Mouse (Mus musculus) liver, embryonic 16.5 days (tissue): ENCODE data around the gene Cic. TPM values are rescaled to one million over a fixed set of nuclear protein-coding genes. Genes with fewer than 3 reads are reported as not detected.
"Not testable (repeated sequence)": the region's sequence is repeated elsewhere in the genome, so short reads cannot be mapped to it uniquely, and the experiment has no call there.

ENCODE experiments used
- ATAC-seq: fragments of 200-750 bp; cut with Nextera tagmentation; 2 replicates; pipeline ENCODE4 v1.8.0; 2017; ENCODE audit warnings: low read depth, mild to moderate bottlenecking, moderate number of reproducible peaks, moderate library complexity
- H3K27ac ChIP-seq: fragments of 300-500 bp; sonication (generic); 2 replicates; pipeline ENCODE4 v1.5.1; 2014; ENCODE audit warnings: mild to moderate bottlenecking, low read length
- H3K27me3 ChIP-seq: fragments of 300-500 bp; sonication (generic); 2 replicates; pipeline ENCODE4 v1.6.1; 2014; ENCODE audit warnings: low read depth, low read length, mixed read lengths; ENCODE audit not compliant: control insufficient read depth, insufficient read depth
- H3K36me3 ChIP-seq: fragments of 300-500 bp; sonication (generic); 2 replicates; pipeline ENCODE4 v1.6.1; 2014; ENCODE audit warnings: mild to moderate bottlenecking; ENCODE audit not compliant: control insufficient read depth, insufficient read depth
- H3K4me1 ChIP-seq: fragments of 300-500 bp; sonication (generic); 2 replicates; pipeline ENCODE4 v1.6.1; 2014; ENCODE audit warnings: low read depth, low read length, mixed read lengths; ENCODE audit not compliant: control insufficient read depth
- H3K4me2 ChIP-seq: fragments of 300-500 bp; sonication (generic); 2 replicates; pipeline ENCODE4 v1.6.1; 2014; ENCODE audit warnings: low read depth, low read length, mixed read lengths
- H3K4me3 ChIP-seq: fragments of 300-500 bp; sonication (generic); 2 replicates; pipeline ENCODE4 v1.5.1; 2014; ENCODE audit warnings: low read depth, mild to moderate bottlenecking, low read length
- H3K9ac ChIP-seq: fragments of 300-500 bp; sonication (generic); 2 replicates; pipeline ENCODE4 v1.6.1; 2014; ENCODE audit warnings: low read depth, low read length
- H3K9me3 ChIP-seq: fragments of 300-500 bp; sonication (generic); replicated peaks from 2 replicates; pipeline ENCODE4 v1.6.1; 2016; ENCODE audit warnings: low read length; ENCODE audit not compliant: control insufficient read depth
- WGBS: fragments of 180-500 bp; shearing (Covaris S2); extraction: QIAGEN DNeasy Blood & Tissue Kit; methylation state at CpG from one replicate; pipeline ENCODE4 v1.1.7; 2014; ENCODE audit not compliant: insufficient replicate concordance; 5-methylcytosine and 5-hydroxymethylcytosine counted together
- polyA plus RNA-seq: library from polyadenylated mRNA; unstranded; fragments of >200 nt; fragmentation: Nextera tagmentation; extraction: Ambion mirVana; gene quantifications from 2 replicates; pipeline ENCODE4 v1.2.1, GENCODE M21; 2015

The Cic gene
- polyA plus RNA-seq, 1 experiment from 2014 or later: 9.5 TPM

GRCm38 (mm10) chr7:25316532-25317445 lies 49.3 kb downstream of the Cic start, which contains the start of gene Megf8:
Megf8 (plus strand) TSS chr7:25317164.
- Histone ChIP-seq H3K9ac (peak within 1 kb of the TSS; percentile 43), H3K27ac (no peak within 1 kb of the TSS), H3K4me2 (peak within 1 kb of the TSS; percentile 69), H3K36me3 (no peaks in the 10 kb centered on the region), H3K9me3 (no peaks in the 10 kb centered on the region), H3K27me3 (peaks cover 50% of the 10 kb centered on the region), H3K4me3 (peak within 1 kb of the TSS; percentile 57), H3K4me1 (peaks cover 13% of the 10 kb centered on the region)
- peak; percentile 86 for ATAC-seq
- WGBS: under 1% methylated on average over 52 of the region's 52 CpGs

DNA sequence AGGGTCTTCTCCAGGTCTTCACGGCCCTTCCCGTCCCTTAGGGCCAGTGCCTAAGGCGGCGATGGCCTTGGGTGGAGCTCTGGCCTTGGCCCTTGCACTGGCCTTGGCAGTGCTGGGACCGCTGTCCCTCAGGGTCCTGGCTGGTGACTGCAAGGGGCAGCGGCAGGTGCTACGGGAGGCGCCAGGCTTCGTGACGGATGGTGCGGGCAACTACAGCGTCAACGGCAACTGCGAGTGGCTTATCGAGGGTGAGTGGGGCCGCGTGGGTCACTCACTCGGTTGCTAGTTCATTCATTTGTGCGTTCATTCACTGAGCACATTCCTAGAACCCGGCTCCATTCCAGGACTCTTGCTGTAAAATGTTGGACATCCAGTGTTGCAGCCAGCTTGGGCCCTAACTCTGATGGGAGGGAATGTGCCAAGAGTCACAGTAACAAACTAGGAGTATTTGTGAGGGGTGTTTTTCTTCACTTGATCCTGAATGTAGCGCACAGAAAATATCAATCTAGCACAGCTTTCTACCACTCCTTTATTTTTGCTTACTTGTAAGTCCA lies 50.0 kb downstream of the Cic start:
- 22% methylated on average over 21 of the region's 21 CpGs for WGBS
- no peaks in the 10 kb centered on the region for H3K36me3 ChIP-seq
- no peaks in the 10 kb centered on the region for H3K9me3 ChIP-seq
- peaks cover 43% of the 10 kb centered on the region for H3K27me3 ChIP-seq
- peak overlapping the region; percentile 57 for H3K4me3 ChIP-seq
- peak overlapping the region; percentile 69 for H3K4me2 ChIP-seq
- ATAC-seq: 0 out of 2 replicates have a peak, but pooled peaks have one; percentile 10
- H3K4me1 ChIP-seq: peaks cover 13% of the 10 kb centered on the region
- H3K9ac ChIP-seq: peak overlapping the region; percentile 16; the same call in 1 of the 2 replicates
- H3K27ac ChIP-seq: no peak overlapping the region

DNA sequence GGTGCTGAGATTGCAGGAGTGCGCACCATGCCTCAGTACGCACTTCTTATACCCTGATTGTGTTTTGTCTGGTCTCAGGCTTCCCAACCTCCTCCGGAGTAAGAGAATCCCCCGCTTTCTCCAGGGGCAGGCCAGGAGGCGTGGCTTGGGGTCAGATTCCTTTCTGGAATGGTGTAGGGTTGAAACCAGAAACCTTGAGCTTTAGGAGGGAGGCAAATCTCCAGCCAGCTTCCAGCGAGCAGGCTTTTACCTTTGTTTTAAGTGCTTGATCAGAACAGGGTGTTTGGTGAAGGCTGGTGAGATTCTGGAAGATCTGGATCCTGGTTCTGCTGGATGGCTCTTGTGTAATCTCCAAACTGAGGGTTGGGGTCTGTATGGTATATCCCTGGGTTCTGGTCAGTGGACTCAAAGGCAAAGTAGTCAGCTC lies 54.6 kb downstream of the Cic start:
- 58% methylated on average over 6 of the region's 6 CpGs for WGBS
- H3K4me1 ChIP-seq: peaks cover 3% of the 10 kb centered on the region; the same call in 1 of the 2 replicates
- no peaks in the 10 kb centered on the region for H3K9me3 ChIP-seq
- H3K27me3 ChIP-seq: no peaks in the 10 kb centered on the region
- H3K4me2 ChIP-seq: no peak overlapping the region
- H3K27ac ChIP-seq: no peak overlapping the region
- H3K36me3 ChIP-seq: no peaks in the 10 kb centered on the region
- H3K4me3 ChIP-seq: no peak overlapping the region
- no peak for ATAC-seq
- no peak overlapping the region for H3K9ac ChIP-seq

DNA sequence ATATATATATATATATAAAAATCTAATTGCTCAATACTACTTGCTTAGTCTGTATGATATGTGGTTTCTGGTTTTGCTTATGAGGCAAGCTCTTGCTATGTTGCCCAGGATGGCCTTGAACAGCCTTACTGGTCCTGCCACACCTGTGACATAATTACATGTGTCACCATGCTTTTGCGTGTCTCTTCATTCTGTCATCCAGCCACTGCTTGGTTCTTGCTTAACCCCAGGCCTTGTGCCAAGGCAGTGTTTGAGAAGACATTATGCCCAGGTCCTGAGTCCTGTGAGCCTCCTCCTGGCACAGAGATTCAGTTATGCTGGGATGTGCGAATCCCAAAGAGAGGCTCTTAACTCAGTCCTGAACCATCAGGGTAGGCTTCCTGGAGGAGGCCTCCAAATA lies 55.7 kb downstream of the Cic start:
- ATAC-seq: no peak
- Histone ChIP-seq H3K36me3 (no peaks in the 10 kb centered on the region), H3K4me1 (no peaks in the 10 kb centered on the region), H3K27ac (no peak overlapping the region), H3K4me3 (no peak overlapping the region), H3K9me3 (no peaks in the 10 kb centered on the region), H3K9ac (no peak overlapping the region), H3K4me2 (no peak overlapping the region), H3K27me3 (no peaks in the 10 kb centered on the region)
- WGBS: 76% methylated on average over 2 of the region's 2 CpGs

DNA sequence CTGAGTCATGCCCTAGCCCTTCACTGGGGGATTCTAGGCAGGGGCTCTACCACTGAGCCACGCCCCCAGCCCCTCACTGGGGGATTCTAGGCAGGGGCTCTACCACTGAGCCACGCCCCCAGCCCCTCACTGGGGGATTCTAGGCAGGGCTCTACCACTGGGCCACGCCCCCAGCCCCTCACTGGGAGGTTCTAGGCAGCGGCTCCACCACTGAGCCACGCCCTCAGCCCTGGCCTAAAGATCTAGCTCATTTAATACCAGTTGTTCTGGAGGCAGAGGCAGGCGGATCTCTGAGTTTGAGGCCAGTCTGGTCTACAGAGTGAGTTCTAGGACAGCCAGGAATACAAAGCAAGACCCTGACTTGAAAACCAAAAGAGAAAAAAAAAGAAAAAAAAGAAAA lies 57.9 kb downstream of the Cic start:
- not testable (repeated sequence) for H3K4me3 ChIP-seq, H3K36me3 ChIP-seq, H3K9me3 ChIP-seq, H3K4me1 ChIP-seq, H3K27ac ChIP-seq, H3K27me3 ChIP-seq, ATAC-seq, H3K9ac ChIP-seq, H3K4me2 ChIP-seq
- WGBS: 54% methylated on average over 6 of the region's 6 CpGs

DNA sequence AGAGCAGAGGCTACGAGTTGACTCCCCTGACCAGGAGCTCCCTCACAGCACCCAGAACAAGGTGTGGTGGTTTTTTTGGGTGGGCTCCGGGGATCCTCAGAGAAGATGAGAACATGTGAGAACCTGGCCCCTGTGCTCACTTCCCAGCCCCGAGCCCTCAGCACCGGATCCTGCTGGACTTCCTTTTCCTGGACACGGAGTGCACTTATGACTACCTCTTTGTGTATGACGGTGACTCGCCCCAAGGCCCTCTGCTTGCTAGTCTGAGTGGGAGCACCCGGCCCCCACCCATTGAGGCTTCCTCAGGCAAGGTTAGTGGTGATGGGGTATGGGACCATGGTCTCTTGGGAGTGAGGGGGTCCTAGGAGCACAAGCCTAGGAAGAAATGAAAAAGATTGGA lies 58.7 kb downstream of the Cic start:
- H3K4me2 ChIP-seq: no peak overlapping the region
- H3K9ac ChIP-seq: no peak overlapping the region
- no peaks in the 10 kb centered on the region for H3K36me3 ChIP-seq
- H3K4me3 ChIP-seq: no peak overlapping the region
- H3K27ac ChIP-seq: no peak overlapping the region
- 52% methylated on average over 8 of the region's 8 CpGs for WGBS
- H3K4me1 ChIP-seq: no peaks in the 10 kb centered on the region; the same call in 1 of the 2 replicates
- no peaks in the 10 kb centered on the region for H3K9me3 ChIP-seq
- no peak for ATAC-seq
- no peaks in the 10 kb centered on the region for H3K27me3 ChIP-seq

DNA sequence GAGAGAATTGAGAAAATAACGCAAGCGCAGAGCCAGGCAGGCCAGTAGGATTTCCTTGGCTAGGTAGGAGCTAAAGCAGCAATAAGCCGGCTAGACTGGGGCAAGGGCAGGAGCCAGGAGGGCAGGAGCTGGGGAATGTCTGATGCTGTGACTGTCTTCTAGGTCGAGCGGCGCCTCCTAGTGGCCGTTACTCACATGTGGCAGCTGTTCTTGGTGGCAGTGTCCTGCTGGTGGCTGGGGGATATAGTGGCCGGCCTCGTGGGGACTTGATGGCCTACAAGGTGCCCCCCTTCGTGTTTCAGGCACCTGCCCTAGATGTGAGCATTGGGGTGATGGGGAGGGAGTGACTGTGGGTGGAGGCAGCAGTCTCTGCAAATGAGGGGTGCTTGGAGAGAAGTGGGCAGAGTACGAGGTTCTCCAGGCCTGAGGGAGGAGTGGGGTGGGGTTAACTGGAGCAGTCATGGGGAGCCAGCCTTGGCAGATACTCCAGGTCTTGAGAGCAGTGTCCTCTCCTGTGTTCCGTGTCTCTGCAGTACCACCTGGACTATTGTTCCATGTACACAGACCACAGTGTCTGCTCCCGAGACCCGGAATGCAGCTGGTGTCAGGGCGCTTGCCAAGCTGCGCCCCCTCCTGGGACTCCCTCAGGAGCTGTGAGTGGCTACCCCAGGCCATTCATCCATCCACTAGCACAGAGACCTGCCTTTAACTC lies 66.2 kb downstream of the Cic start:
- Histone ChIP-seq H3K27ac (no peak overlapping the region), H3K36me3 (no peaks in the 10 kb centered on the region), H3K4me1 (no peaks in the 10 kb centered on the region; the same call in 1 of the 2 replicates), H3K9ac (no peak overlapping the region), H3K9me3 (no peaks in the 10 kb centered on the region), H3K4me3 (no peak overlapping the region), H3K4me2 (no peak overlapping the region), H3K27me3 (no peaks in the 10 kb centered on the region)
- WGBS: 41% methylated on average over 16 of the region's 16 CpGs
- peak; percentile 51 for ATAC-seq

DNA sequence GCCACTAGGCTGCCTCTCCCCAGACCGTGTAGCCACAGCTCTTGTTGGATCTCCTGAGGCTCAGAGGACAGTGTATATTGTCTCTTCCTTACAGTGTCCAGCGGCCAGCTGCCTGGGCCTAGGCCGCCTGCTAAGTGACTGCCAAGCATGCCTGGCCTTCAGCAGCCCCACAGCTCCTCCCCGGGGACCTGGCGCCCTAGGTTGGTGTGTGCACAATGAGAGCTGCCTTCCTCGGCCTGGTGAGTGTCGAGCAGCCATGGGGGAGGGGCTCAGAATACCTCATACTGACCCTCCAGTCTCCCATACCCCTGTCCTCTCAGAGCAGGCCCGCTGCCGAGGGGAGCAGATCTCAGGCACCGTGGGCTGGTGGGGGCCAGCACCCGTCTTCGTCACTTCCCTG lies 67.0 kb downstream of the Cic start:
- no peak overlapping the region for H3K4me2 ChIP-seq
- no peaks in the 10 kb centered on the region; the same call in 1 of the 2 replicates for H3K4me1 ChIP-seq
- no peaks in the 10 kb centered on the region for H3K36me3 ChIP-seq
- H3K27me3 ChIP-seq: no peaks in the 10 kb centered on the region
- H3K9me3 ChIP-seq: no peaks in the 10 kb centered on the region
- no peak overlapping the region for H3K4me3 ChIP-seq
- H3K9ac ChIP-seq: no peak overlapping the region
- no peak for ATAC-seq
- WGBS: 61% methylated on average over 12 of the region's 12 CpGs
- no peak overlapping the region for H3K27ac ChIP-seq
